Mouse (Mus musculus): ENCODE data around the gene Eea1. TPM values are rescaled to one million over a fixed set of nuclear protein-coding genes. Genes with fewer than 3 reads are reported as not detected.
"Not testable (repeated sequence)": the region's sequence is repeated elsewhere in the genome, so short reads cannot be mapped to it uniquely, and the experiment has no call there.

Eea1 gene
- polyA plus RNA-seq, 1 experiment from 2014 or later: 10.2 TPM

DNA sequence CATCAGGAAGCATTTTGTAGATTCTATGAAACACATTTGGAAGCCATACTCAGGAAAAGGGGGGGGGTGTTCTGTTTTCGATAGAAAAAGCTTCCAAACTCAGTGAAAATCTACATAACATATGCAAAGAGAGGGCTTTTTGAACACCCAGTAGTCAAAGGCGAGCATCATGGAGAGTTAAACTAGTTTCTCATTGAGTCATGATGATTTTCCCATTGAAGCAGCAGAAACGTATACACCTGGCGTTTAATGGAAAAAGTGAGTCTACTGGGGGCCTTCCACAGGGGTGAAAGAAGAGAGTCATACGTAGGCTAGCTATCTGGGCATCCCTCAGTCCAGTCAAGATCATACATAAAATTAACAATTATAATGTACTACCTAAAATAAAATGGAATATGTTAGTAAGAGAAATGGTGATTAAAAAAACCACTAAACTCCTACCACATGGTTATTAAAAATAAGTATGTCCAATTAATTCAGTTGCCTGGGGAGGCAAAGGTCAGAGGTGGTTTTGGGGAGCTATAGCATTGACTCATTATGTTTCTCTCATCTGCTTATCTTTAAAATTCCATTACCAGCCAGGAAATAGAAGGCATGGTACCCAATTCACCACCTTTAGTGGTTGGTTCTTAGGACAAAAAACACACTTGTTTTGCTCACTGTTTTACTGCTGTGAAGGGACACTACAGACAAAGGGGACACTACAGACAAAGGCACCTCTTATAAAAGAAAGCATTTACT is 25.8 kb upstream of the Eea1 start:
- peaks cover 7% of the 10 kb centered on the region; the same call in 1 of the 2 replicates for H3K4me1 ChIP-seq
- no peak for DNase-seq (ENCODE audit: low spot score)
- H3K36me3 ChIP-seq (replicated peaks): no peaks in the 10 kb centered on the region
- WGBS: 90% methylated on average over 5 of the region's 5 CpGs
- no peak overlapping the region for H3K4me3 ChIP-seq
- H3K27me3 ChIP-seq (replicated peaks; ENCODE audit: low read depth, poor library complexity, severe bottlenecking): no peaks in the 10 kb centered on the region
- H3K9me3 ChIP-seq: no peaks in the 10 kb centered on the region
- H3K27ac ChIP-seq (replicated peaks): no peak overlapping the region

DNA sequence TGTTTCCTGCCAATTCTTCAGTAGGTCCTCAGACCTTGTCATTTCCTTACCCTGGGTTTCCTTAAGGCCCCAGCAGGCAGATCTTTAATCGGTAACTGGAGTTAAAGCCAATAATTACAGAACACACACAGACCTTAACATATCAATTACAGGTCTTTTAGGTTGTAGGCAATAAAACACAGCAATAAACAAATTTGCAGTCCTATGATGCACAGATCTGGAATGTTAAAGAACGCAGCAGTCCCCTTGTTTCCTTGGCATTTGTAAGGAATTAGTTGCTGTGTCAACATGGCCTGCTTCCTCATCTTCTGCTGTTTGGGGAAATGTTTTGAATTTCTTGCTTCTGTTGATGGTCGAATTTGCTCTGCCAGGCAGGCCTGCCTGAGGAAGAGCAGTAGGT is 21.7 kb upstream of the Eea1 start:
- Histone ChIP-seq H3K4me3 (no peak overlapping the region), H3K4me1 (peaks cover 7% of the 10 kb centered on the region; the same call in 1 of the 2 replicates), H3K9me3 (no peaks in the 10 kb centered on the region), H3K27me3 (replicated peaks; ENCODE audit: low read depth, poor library complexity, severe bottlenecking) (no peaks in the 10 kb centered on the region), H3K27ac (replicated peaks) (no peak overlapping the region), H3K36me3 (replicated peaks) (no peaks in the 10 kb centered on the region)
- DNase-seq (ENCODE audit: low spot score): no peak
- 47% methylated on average over 3 of the region's 3 CpGs for WGBS

DNA sequence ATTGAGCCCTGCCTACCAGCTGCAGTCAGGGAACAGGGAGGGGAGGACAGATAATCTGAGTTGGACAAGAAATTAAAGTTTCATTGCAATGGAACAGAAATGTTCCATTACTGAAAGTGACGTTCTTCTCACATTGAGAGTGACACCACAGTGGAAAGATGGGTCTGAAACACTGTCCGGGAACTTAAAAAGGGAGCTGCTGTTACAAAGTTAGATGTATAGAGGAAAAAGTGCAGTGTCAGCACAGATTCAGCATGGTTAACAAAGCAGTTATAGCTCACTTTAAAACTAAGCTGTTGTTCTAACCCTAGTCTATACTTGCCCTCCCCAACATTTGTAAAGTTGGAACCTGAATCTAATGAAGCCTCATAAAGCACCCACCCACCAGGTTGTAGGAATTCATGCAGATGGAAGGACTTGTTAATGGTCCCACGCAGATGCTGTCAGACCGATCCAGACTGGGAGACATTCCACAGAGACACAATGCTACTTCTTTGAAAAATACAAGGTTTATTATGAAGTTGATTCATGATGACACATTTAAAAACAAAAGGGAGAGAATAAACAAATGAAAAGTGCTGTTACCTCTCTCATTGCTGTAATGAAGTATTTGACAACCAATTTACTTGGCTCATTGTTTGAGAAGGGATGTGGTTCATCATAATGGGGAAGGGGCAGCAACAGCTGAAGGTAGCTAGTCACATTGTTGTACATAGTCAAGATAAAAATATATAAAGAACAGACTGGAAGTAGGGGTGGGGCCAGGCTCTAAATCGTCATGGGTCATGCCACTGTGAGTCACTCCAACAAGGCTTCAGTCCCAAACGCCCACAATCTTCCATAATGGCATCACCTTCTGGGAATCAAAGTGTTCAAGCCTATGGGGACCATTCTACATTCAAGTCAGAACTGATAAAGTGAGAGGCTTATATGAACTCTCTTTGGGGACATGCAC is 16.9 kb upstream of the Eea1 start:
- WGBS: 84% methylated on average over 6 of the region's 6 CpGs
- DNase-seq (ENCODE audit: low spot score): no peak
- no peak overlapping the region for H3K4me3 ChIP-seq
- no peak overlapping the region for H3K27ac ChIP-seq (replicated peaks)
- peaks cover 4% of the 10 kb centered on the region; the same call in 1 of the 2 replicates for H3K4me1 ChIP-seq
- no peaks in the 10 kb centered on the region for H3K27me3 ChIP-seq (replicated peaks; ENCODE audit: low read depth, poor library complexity, severe bottlenecking)
- H3K36me3 ChIP-seq (replicated peaks): no peaks in the 10 kb centered on the region
- H3K9me3 ChIP-seq: no peaks in the 10 kb centered on the region

DNA sequence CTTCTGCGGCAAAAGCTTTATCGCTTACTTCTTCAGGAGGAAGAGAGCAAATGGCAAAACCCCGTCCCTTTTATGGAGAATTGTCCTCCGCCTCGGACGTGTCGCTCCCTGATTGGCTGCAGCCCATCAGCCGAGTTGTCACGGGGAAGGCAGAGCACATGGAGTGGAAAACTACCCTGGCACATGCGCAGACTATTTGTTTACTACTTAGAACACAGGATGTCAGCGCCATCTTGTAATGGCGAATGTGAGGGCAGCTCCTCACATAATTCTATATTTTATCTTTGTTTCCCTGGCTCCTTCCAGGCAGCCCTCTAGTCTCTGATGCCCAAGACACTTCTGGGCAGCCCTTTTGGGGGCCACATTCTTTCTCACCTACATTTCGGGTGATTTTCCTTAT is 6.8 kb upstream of the Eea1 start:
- not testable (repeated sequence) for H3K27ac ChIP-seq (replicated peaks); H3K4me3 ChIP-seq; H3K27me3 ChIP-seq (replicated peaks; ENCODE audit: low read depth, poor library complexity, severe bottlenecking); DNase-seq (ENCODE audit: low spot score); H3K36me3 ChIP-seq (replicated peaks); H3K9me3 ChIP-seq; H3K4me1 ChIP-seq
- 94% methylated on average over 13 of the region's 13 CpGs for WGBS

DNA sequence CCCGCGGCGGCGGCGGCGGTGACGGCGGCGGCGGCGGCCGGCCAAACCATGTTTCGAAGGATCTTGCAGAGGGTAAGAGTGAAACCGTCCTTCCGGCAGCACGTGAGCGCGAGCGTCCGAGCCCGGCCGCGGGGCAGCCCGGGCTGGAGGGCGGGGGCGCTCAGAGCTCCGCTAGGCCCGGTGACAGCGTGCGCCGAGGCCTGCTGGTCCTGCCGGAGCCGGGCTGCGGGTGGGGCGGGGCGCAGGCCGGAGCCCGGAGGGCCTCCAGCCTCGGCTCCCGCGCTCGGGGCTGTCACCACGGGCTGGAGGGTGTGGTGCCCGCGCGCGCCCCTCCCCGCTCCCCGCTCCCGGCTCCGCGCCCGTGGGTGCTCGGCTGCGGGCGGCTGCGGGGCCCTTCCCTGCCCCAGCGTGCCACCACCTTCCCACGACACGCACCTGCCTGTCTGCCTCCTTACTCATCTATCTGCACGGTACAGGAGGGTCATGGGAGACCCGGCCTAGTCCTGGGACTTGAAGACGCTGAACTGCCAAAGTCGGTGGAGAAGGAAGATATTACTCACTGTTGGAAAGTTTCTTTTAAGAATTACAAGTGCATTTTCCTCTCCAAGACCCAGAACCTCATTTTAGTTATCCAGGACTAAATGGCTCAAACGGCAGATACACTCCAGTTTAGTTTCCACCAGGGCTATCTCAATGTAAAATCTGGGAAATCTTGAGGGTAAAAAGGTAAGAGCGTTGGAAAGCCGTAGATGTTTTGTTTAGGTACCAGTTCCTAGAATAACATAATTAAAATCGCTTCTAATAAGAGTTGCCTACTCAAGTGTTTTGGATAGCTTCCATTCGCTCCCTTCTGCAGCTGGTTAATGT is 684 bp downstream of the Eea1 start:
- Histone ChIP-seq H3K27ac (replicated peaks) (peak overlapping the region; percentile 91), H3K4me1 (peaks cover 19% of the 10 kb centered on the region), H3K9me3 (no peaks in the 10 kb centered on the region), H3K27me3 (replicated peaks; ENCODE audit: low read depth, poor library complexity, severe bottlenecking) (no peaks in the 10 kb centered on the region), H3K36me3 (replicated peaks) (0 out of 2 replicates have a peak, but pooled peaks cover 3% of the 10 kb centered on the region), H3K4me3 (peak overlapping the region; percentile 73)
- DNase-seq (ENCODE audit: low spot score): no peak
- WGBS: 4% methylated on average over 69 of the region's 69 CpGs

DNA sequence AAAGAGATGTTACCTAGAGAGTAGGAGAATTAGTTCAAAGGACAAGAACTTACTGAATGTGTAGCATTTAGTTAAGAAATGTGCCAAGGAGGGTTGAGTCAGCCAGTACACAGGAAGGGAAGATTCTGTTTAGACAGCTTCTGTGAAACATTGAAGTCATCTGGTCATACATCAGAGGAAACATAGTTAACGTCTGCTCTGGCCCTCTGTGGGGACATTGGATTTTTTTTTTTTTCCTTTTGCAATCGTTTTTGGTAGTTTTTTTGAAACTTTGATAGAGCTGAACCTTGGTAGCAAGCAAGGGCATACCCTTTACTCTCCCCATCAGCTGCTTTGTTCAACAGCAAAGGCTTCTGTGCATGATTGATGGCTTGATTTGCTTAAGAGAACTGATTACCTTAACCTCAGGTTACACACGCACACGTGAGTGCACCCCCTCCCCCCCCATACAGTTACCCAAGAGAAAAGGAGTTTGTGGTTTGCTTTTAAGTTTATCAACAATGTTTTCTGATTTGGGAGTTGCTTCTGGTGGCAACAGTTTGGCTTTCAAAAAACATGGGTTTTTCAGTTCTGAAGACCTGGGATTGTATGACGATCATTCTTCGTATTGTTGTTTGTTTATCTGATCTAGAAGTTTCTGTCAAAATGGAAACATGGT is 1.4 kb downstream of the Eea1 start:
- Histone ChIP-seq H3K27me3 (replicated peaks; ENCODE audit: low read depth, poor library complexity, severe bottlenecking) (no peaks in the 10 kb centered on the region), H3K27ac (replicated peaks) (no peak overlapping the region), H3K4me1 (peaks cover 19% of the 10 kb centered on the region), H3K36me3 (replicated peaks) (0 out of 2 replicates have a peak, but pooled peaks cover 3% of the 10 kb centered on the region), H3K4me3 (peak overlapping the region; percentile 73), H3K9me3 (no peaks in the 10 kb centered on the region)
- 60% methylated on average over 6 of the region's 6 CpGs for WGBS
- no peak for DNase-seq (ENCODE audit: low spot score)

DNA sequence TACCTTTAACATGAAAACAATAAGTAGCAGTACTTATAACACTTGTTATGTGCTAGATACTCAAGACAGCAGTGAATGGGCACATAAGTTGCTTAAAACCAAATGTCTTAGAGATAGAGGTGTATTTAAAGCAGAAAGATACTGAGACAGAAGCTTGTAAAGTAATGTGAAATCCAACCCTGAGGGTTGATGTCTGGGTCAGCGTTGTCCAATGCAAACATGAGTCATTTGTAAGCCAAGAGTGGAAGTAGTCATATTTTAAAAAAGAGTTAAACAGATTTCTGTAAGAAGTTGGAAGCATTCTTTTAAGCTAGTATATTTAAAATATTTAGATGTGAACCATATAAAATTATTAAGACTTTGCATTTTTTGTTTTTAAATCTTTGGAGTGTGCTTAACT is 4.6 kb downstream of the Eea1 start:
- no peak overlapping the region for H3K4me3 ChIP-seq
- WGBS: 89% methylated on average over 1 of the region's 1 CpGs
- no peaks in the 10 kb centered on the region for H3K9me3 ChIP-seq
- DNase-seq (ENCODE audit: low spot score): no peak
- peaks cover 10% of the 10 kb centered on the region for H3K4me1 ChIP-seq
- no peaks in the 10 kb centered on the region for H3K27me3 ChIP-seq (replicated peaks; ENCODE audit: low read depth, poor library complexity, severe bottlenecking)
- no peak overlapping the region for H3K27ac ChIP-seq (replicated peaks)
- 0 out of 2 replicates have a peak, but pooled peaks cover 3% of the 10 kb centered on the region for H3K36me3 ChIP-seq (replicated peaks)

DNA sequence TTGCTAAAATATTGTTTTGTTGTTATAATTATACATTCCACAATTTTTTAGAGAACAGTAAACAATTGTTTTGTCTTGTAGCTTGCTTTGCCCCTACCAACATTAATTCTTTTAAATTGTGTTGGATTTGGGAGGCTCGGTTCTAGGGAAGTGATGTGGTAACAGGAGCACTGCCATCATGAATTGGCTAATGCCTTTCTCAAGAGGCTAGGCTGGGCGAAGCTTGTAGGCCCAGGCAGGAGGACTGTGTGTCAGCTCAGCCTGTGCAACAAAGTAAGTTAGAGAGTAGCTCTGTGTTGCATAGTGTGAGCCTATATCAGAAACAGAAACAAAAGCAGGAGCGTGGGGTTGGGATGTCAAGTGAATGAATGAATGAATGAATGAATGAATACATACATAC is 9.0 kb downstream of the Eea1 start:
- DNase-seq (ENCODE audit: low spot score): no peak

DNA sequence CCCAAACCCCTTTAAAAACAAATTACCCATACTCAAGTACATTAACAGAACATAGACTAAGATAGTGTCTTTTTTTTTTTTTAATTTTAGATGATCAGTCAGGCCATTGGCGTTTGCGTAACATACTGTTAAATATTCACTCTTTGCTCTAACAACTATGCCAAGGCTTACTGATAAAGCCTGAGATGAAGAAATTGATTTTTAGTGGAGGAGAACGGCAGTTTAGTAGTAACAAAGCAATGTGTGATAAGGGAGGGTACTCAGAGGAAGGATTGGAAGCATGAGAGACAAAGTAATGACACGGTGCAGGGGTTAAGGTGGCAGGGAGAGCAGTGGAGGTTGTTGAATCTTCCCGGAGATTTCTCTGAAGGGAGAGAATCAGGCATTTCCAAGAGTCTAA is 9.7 kb downstream of the Eea1 start:
- no peak for DNase-seq (ENCODE audit: low spot score)
- H3K27ac ChIP-seq (replicated peaks): no peak overlapping the region
- H3K36me3 ChIP-seq (replicated peaks): no peaks in the 10 kb centered on the region
- H3K27me3 ChIP-seq (replicated peaks; ENCODE audit: low read depth, poor library complexity, severe bottlenecking): no peaks in the 10 kb centered on the region
- H3K9me3 ChIP-seq: no peaks in the 10 kb centered on the region
- no peaks in the 10 kb centered on the region for H3K4me1 ChIP-seq
- H3K4me3 ChIP-seq: no peak overlapping the region
- 91% methylated on average over 5 of the region's 5 CpGs for WGBS

More for the DNA sequence above, 9.0 kb downstream of the Eea1 start:
- no peak overlapping the region for H3K4me3 ChIP-seq
- no peaks in the 10 kb centered on the region for H3K9me3 ChIP-seq
- 94% methylated on average over 3 of the region's 3 CpGs for WGBS
- H3K4me1 ChIP-seq: no peaks in the 10 kb centered on the region
- no peaks in the 10 kb centered on the region for H3K27me3 ChIP-seq (replicated peaks; ENCODE audit: low read depth, poor library complexity, severe bottlenecking)
- H3K36me3 ChIP-seq (replicated peaks): no peaks in the 10 kb centered on the region
- no peak overlapping the region for H3K27ac ChIP-seq (replicated peaks)

DNA sequence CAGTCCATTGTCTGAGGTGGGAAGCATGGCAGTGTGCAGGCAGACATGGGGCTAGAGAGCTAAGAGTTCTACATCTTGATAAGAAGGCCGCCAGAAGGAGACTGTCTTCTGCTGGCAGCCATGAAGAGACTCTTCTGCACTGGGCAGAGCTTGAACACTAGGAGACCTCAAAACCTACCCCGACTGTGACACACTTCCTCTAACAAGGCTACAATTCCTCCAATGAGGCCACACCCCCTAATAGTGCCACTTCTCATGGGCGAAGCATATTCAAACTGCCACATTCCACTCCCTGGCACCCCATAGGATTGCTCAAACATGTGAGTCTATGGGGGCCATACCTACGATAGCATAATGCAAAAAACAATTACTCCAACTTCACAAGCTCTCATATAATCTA is 10.3 kb downstream of the Eea1 start:
- Histone ChIP-seq H3K36me3 (replicated peaks) (no peaks in the 10 kb centered on the region), H3K9me3 (no peaks in the 10 kb centered on the region), H3K4me1 (no peaks in the 10 kb centered on the region), H3K27me3 (replicated peaks; ENCODE audit: low read depth, poor library complexity, severe bottlenecking) (no peaks in the 10 kb centered on the region), H3K27ac (replicated peaks) (no peak overlapping the region), H3K4me3 (no peak overlapping the region)
- DNase-seq (ENCODE audit: low spot score): no peak
- 90% methylated on average over 4 of the region's 4 CpGs for WGBS

DNA sequence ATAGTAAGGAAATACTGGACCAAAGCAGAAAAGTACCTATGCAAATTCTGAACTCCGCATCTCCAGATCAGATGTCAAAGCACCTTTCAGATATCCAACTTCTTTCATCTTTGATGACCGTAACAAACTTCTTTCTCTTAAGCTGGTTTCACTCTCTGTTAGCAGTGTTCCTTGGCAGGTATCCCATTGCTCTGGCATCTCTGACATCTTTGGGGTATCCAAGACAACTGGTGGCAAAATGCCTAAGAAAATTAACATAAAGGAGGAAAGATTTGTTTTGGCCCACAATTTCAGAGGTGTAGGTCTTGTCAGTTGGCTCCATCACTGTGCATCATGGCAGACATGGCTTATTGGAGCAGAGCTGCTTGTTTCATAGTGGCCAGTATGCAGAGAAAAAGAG is 10.9 kb downstream of the Eea1 start:
- no peak overlapping the region for H3K27ac ChIP-seq (replicated peaks)
- no peaks in the 10 kb centered on the region for H3K4me1 ChIP-seq
- DNase-seq (ENCODE audit: low spot score): no peak
- WGBS: 96% methylated on average over 2 of the region's 2 CpGs
- H3K27me3 ChIP-seq (replicated peaks; ENCODE audit: low read depth, poor library complexity, severe bottlenecking): no peaks in the 10 kb centered on the region
- H3K36me3 ChIP-seq (replicated peaks): no peaks in the 10 kb centered on the region
- H3K9me3 ChIP-seq: no peaks in the 10 kb centered on the region
- no peak overlapping the region for H3K4me3 ChIP-seq

DNA sequence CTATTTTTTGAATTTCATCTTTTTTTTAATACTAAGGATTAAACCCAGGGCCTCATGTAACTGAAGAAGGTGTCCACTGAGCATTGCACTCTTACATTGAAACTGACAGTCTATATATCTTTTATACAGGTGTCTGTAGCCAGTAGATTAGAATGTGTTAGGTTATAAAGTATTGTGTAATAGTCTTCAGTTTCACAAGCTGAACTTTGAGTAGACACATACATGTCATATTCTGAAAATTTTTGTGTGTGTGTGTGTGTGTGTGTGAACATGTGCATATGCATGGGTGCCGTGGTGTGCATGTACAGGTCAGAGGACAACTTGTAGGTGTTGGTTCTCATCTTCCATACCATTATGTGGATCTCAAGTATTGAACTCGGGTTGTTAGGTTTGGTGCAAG is 16.2 kb downstream of the Eea1 start:
- DNase-seq (ENCODE audit: low spot score): no peak
- no peaks in the 10 kb centered on the region for H3K4me1 ChIP-seq
- H3K27ac ChIP-seq (replicated peaks): no peak overlapping the region
- H3K27me3 ChIP-seq (replicated peaks; ENCODE audit: low read depth, poor library complexity, severe bottlenecking): no peaks in the 10 kb centered on the region
- WGBS: 85% methylated on average over 2 of the region's 2 CpGs
- no peaks in the 10 kb centered on the region for H3K9me3 ChIP-seq
- H3K4me3 ChIP-seq: no peak overlapping the region
- H3K36me3 ChIP-seq (replicated peaks): no peaks in the 10 kb centered on the region

All from embryonic facial prominence, embryonic 10.5 days (tissue).